Mouse (Mus musculus): ENCODE measurements around the gene Gm14214. TPM values are rescaled to one million over a fixed set of nuclear protein-coding genes. Genes with fewer than 3 reads are reported as not detected.

Gm14214 gene
- polyA plus RNA-seq, 1 experiment from 2014 or later: not detected

GRCm38 (mm10) chr2:154789977-154790655 lies 20.3 kb upstream of the Gm14214 start:
- Histone ChIP-seq H3K27me3 (replicated peaks) (no peaks in the 10 kb centered on the region), H3K27ac (no peak overlapping the region), H3K9ac (peak overlapping the region; percentile 95), H3K9me3 (no peaks in the 10 kb centered on the region), H3K4me3 (peak overlapping the region; percentile 94), H3K4me1 (peaks cover 30% of the 10 kb centered on the region), H3K4me2 (replicated peaks) (peak overlapping the region; percentile 88), H3K36me3 (no peaks in the 10 kb centered on the region)
- WGBS: 4% methylated on average over 14 of the region's 14 CpGs
- ATAC-seq (ENCODE audit: low FRiP score, low read depth): no peak

GRCm38 (mm10) chr2:154789381-154789780 lies 19.6 kb upstream of the Gm14214 start:
- H3K4me1 ChIP-seq: peaks cover 31% of the 10 kb centered on the region
- no peak for ATAC-seq (ENCODE audit: low FRiP score, low read depth)

GRCm38 (mm10) chr2:154786776-154787175 lies 16.9 kb upstream of the Gm14214 start:
- H3K4me1 ChIP-seq: peaks cover 21% of the 10 kb centered on the region
- no peak for ATAC-seq (ENCODE audit: low FRiP score, low read depth)
- no peak overlapping the region for H3K27ac ChIP-seq
- H3K9me3 ChIP-seq: no peaks in the 10 kb centered on the region
- H3K4me2 ChIP-seq (replicated peaks): no peak overlapping the region
- H3K4me3 ChIP-seq: no peak overlapping the region
- WGBS: 77% methylated on average over 11 of the region's 11 CpGs
- no peaks in the 10 kb centered on the region for H3K27me3 ChIP-seq (replicated peaks)
- H3K36me3 ChIP-seq: no peaks in the 10 kb centered on the region
- no peak overlapping the region for H3K9ac ChIP-seq

More at GRCm38 (mm10) chr2:154789381-154789780, 19.6 kb upstream of the Gm14214 start:
- Histone ChIP-seq H3K27me3 (replicated peaks) (no peaks in the 10 kb centered on the region), H3K36me3 (no peaks in the 10 kb centered on the region), H3K4me2 (replicated peaks) (peak overlapping the region; percentile 88; the same call in 1 of the 2 replicates), H3K9ac (no peak overlapping the region), H3K4me3 (no peak overlapping the region), H3K27ac (no peak overlapping the region), H3K9me3 (no peaks in the 10 kb centered on the region)
- 72% methylated on average over 6 of the region's 6 CpGs for WGBS

DNA sequence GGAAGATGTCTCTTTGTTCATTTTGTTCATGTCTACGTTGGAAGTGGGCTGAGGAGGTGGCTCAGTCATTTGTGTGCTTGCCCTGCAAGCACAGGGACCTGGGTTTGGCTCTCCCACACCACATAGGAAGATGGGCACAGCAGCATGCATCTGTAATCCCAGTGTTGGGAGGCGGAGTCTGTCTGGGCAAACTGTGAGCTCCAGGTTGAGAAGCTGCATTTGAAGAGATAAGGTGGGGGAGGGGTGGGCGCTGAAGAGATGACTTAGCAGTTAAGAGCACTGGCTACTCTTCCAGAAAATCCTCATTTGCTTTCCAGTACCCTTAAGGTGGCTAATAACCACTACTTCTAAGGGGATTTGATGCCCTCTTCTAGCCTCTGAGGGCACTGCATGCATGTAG lies 16.4 kb upstream of the Gm14214 start:
- no peak overlapping the region for H3K4me3 ChIP-seq
- no peak overlapping the region for H3K4me2 ChIP-seq (replicated peaks)
- H3K9me3 ChIP-seq: no peaks in the 10 kb centered on the region
- no peak overlapping the region for H3K9ac ChIP-seq
- no peaks in the 10 kb centered on the region for H3K27me3 ChIP-seq (replicated peaks)
- WGBS: 52% methylated on average over 3 of the region's 3 CpGs
- H3K36me3 ChIP-seq: no peaks in the 10 kb centered on the region
- ATAC-seq (ENCODE audit: low FRiP score, low read depth): no peak
- no peak overlapping the region for H3K27ac ChIP-seq
- peaks cover 21% of the 10 kb centered on the region for H3K4me1 ChIP-seq

GRCm38 (mm10) chr2:154785284-154785683 lies 15.5 kb upstream of the Gm14214 start:
- no peak for ATAC-seq (ENCODE audit: low FRiP score, low read depth)
- no peak overlapping the region for H3K27ac ChIP-seq
- peaks cover 21% of the 10 kb centered on the region for H3K4me1 ChIP-seq

GRCm38 (mm10) chr2:154782856-154783650 lies 13.2 kb upstream of the Gm14214 start:
- ATAC-seq (ENCODE audit: low FRiP score, low read depth): no peak
- 54% methylated on average over 17 of the region's 17 CpGs for WGBS
- Histone ChIP-seq H3K4me2 (replicated peaks) (0 out of 2 replicates have a peak overlapping the region, but pooled peaks have one; percentile 7), H3K27me3 (replicated peaks) (no peaks in the 10 kb centered on the region), H3K4me3 (no peak overlapping the region), H3K9me3 (no peaks in the 10 kb centered on the region), H3K4me1 (peaks cover 18% of the 10 kb centered on the region), H3K27ac (no peak overlapping the region), H3K36me3 (no peaks in the 10 kb centered on the region), H3K9ac (0 out of 2 replicates have a peak overlapping the region, but pooled peaks have one; percentile 13)

More at GRCm38 (mm10) chr2:154785284-154785683, 15.5 kb upstream of the Gm14214 start:
- H3K9me3 ChIP-seq: no peaks in the 10 kb centered on the region
- no peaks in the 10 kb centered on the region for H3K27me3 ChIP-seq (replicated peaks)
- H3K9ac ChIP-seq: no peak overlapping the region
- H3K36me3 ChIP-seq: no peaks in the 10 kb centered on the region
- 61% methylated on average over 3 of the region's 3 CpGs for WGBS
- H3K4me2 ChIP-seq (replicated peaks): no peak overlapping the region
- H3K4me3 ChIP-seq: no peak overlapping the region

- no peak overlapping the region for H3K4me3 ChIP-seq
- no peaks in the 10 kb centered on the region for H3K36me3 ChIP-seq
- H3K4me2 ChIP-seq (replicated peaks): 0 out of 2 replicates have a peak overlapping the region, but pooled peaks have one; percentile 7
- no peak overlapping the region for H3K27ac ChIP-seq
- no peaks in the 10 kb centered on the region for H3K27me3 ChIP-seq (replicated peaks)
- ATAC-seq (ENCODE audit: low FRiP score, low read depth): no peak
- H3K9me3 ChIP-seq: no peaks in the 10 kb centered on the region
- 0 out of 2 replicates have a peak overlapping the region, but pooled peaks have one; percentile 13 for H3K9ac ChIP-seq
- WGBS: 83% methylated on average over 4 of the region's 4 CpGs
- peaks cover 18% of the 10 kb centered on the region for H3K4me1 ChIP-seq
These were observed 12.5 kb upstream of the Gm14214 start for GRCm38 (mm10) chr2:154782361-154782760.

DNA sequence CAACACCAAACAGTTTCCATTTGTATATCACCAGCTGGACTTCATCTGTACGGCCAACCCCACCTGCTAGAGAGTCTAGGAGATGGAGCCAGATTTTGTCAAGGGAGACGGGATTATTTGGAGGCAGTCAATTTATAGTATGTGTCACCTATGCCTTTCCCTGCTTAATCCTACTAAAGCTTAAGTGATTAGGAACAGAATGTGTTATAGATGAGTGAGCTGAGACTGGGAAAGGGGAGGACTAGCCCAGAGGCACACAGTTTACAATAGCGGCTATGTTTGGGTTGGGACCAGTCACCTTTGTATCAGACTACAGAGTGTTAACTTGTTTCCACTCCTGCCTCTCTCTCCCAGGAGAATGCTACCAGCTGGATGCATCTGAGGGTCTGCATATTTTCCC lies 9.8 kb upstream of the Gm14214 start:
- Histone ChIP-seq H3K4me2 (replicated peaks) (no peak overlapping the region), H3K9ac (no peak overlapping the region), H3K4me1 (peaks cover 13% of the 10 kb centered on the region), H3K27ac (no peak overlapping the region), H3K4me3 (no peak overlapping the region), H3K36me3 (no peaks in the 10 kb centered on the region), H3K9me3 (no peaks in the 10 kb centered on the region), H3K27me3 (replicated peaks) (no peaks in the 10 kb centered on the region)
- ATAC-seq (ENCODE audit: low FRiP score, low read depth): no peak
- WGBS: 81% methylated on average over 3 of the region's 3 CpGs

DNA sequence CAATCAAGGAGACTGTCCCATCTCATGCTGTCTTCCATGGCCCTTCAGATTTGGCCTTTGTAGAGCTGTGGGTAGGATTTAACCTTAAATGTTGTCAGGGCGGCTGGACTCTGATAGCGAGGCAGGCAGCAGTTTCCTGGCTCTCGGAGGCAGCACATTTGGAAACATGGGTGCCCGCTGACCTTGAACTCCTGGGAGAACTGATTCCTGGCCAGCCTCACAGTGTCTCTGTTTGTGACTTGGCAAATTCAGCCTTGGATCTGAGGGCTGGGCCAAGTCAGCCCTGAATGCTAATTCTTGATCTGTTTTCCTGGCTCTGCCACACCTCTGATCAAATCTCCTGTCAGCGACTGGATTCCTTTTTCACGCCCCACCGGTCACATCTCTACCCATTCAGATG lies 6.7 kb upstream of the Gm14214 start:
- peaks cover 5% of the 10 kb centered on the region; the same call in 1 of the 2 replicates for H3K9me3 ChIP-seq
- no peak overlapping the region for H3K27ac ChIP-seq
- H3K4me3 ChIP-seq: no peak overlapping the region
- H3K36me3 ChIP-seq: no peaks in the 10 kb centered on the region
- no peak overlapping the region for H3K9ac ChIP-seq
- H3K27me3 ChIP-seq (replicated peaks): no peaks in the 10 kb centered on the region
- WGBS: 81% methylated on average over 7 of the region's 7 CpGs
- no peaks in the 10 kb centered on the region for H3K4me1 ChIP-seq
- ATAC-seq (ENCODE audit: low FRiP score, low read depth): no peak
- H3K4me2 ChIP-seq (replicated peaks): no peak overlapping the region

- Histone ChIP-seq H3K4me1 (no peaks in the 10 kb centered on the region), H3K4me2 (replicated peaks) (no peak overlapping the region), H3K9me3 (peaks cover 5% of the 10 kb centered on the region; the same call in 1 of the 2 replicates), H3K27ac (no peak overlapping the region), H3K36me3 (no peaks in the 10 kb centered on the region), H3K4me3 (no peak overlapping the region), H3K9ac (no peak overlapping the region), H3K27me3 (replicated peaks) (no peaks in the 10 kb centered on the region)
- ATAC-seq (ENCODE audit: low FRiP score, low read depth): no peak
- WGBS: 79% methylated on average over 1 of the region's 1 CpGs
These were observed 4.2 kb upstream of the Gm14214 start for GRCm38 (mm10) chr2:154774032-154774431.

GRCm38 (mm10) chr2:154771604-154772003 lies 1.8 kb upstream of the Gm14214 start:
- 78% methylated on average over 8 of the region's 8 CpGs for WGBS

DNA sequence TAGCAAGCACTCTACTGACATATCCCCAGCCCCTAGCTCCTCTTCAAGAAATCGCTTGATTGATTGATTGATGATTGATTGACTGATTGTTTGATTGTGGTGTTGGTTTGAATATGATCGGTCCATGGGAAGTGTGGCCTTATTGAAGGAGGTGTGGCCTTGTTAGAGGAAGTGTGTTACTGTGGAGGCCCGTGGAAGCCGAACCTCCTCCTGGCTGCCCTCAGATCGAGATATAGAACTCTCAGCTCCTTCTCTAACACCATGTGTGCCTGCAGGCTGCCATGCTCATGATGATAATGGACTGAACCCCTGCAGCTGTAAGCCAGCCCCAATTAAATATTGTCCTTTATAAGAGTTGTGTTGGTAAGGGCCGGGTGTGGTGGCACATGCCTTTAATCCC lies 2.8 kb downstream of the Gm14214 start:
- H3K9me3 ChIP-seq: no peaks in the 10 kb centered on the region
- no peak overlapping the region for H3K4me3 ChIP-seq
- H3K9ac ChIP-seq: no peak overlapping the region
- no peak overlapping the region for H3K27ac ChIP-seq
- no peaks in the 10 kb centered on the region for H3K4me1 ChIP-seq
- no peaks in the 10 kb centered on the region for H3K27me3 ChIP-seq (replicated peaks)
- 92% methylated on average over 6 of the region's 6 CpGs for WGBS
- no peaks in the 10 kb centered on the region for H3K36me3 ChIP-seq
- no peak overlapping the region for H3K4me2 ChIP-seq (replicated peaks)
- ATAC-seq (ENCODE audit: low FRiP score, low read depth): no peak

More at GRCm38 (mm10) chr2:154771604-154772003, 1.8 kb upstream of the Gm14214 start:
- Histone ChIP-seq H3K9ac (no peak overlapping the region), H3K4me1 (no peaks in the 10 kb centered on the region), H3K27me3 (replicated peaks) (no peaks in the 10 kb centered on the region), H3K36me3 (no peaks in the 10 kb centered on the region), H3K9me3 (peaks cover 5% of the 10 kb centered on the region; the same call in 1 of the 2 replicates), H3K4me2 (replicated peaks) (no peak overlapping the region), H3K4me3 (no peak overlapping the region), H3K27ac (no peak overlapping the region)
- no peak for ATAC-seq (ENCODE audit: low FRiP score, low read depth)
